Mouse (Mus musculus) ES-Bruce4 (cell line): Measurements from ENCODE around the gene Dgkq.
A peak's percentile ranks its signal among the peaks of the same experiment; 100 is the strongest.

Source experiments
- CTCF ChIP-seq: IDR thresholded peaks from one replicate; pipeline ENCODE4 v1.8.1; 2011; ENCODE audit warnings: low read depth, low read length
- EP300 ChIP-seq: IDR thresholded peaks from 2 replicates; pipeline ENCODE4 v1.6.1; 2011; ENCODE audit warnings: low read depth, low read length; ENCODE audit not compliant: insufficient read depth

GRCm38 (mm10) chr5:108671757-108672156 lies 2.3 kb upstream of the Dgkq start:
- TF ChIP-seq CTCF (peak; percentile 53), EP300 (no peak)
